Mouse (Mus musculus) forebrain, embryonic 14.5 days (tissue): ENCODE results near the gene Gm13030. TPM values are rescaled to one million over a fixed set of nuclear protein-coding genes. Genes with fewer than 3 reads are reported as not detected.
"Not testable (repeated sequence)": the region's sequence is repeated elsewhere in the genome, so short reads cannot be mapped to it uniquely, and the experiment has no call there.

Experiments used
- ATAC-seq: fragments of 200-750 bp; cut with Nextera tagmentation; 2 replicates; pipeline ENCODE4 v1.8.0; 2017; ENCODE audit warnings: mild to moderate bottlenecking, moderate library complexity
- DNase-seq: peaks from one replicate; pipeline ENCODE4 v3.0.0-alpha.2; 2015; ENCODE audit warnings: low spot score
- H3K27ac ChIP-seq: fragments of 300-500 bp; sonication (generic); 2 replicates; pipeline ENCODE4 v1.5.1; 2014; ENCODE audit warnings: low read depth, mild to moderate bottlenecking, control low read depth, low read length, moderate library complexity
- H3K27me3 ChIP-seq: fragments of 300-500 bp; sonication (generic); replicated peaks from 2 replicates; pipeline ENCODE4 v1.6.1; 2014; ENCODE audit warnings: low read length, control low read depth, mixed read lengths; ENCODE audit not compliant: control insufficient read depth, insufficient read depth
- H3K36me3 ChIP-seq: fragments of 300-500 bp; sonication (generic); 2 replicates; pipeline ENCODE4 v1.6.1; 2014; ENCODE audit warnings: low read length, control low read depth; ENCODE audit not compliant: control insufficient read depth, insufficient read depth
- H3K4me1 ChIP-seq: fragments of 300-500 bp; sonication (generic); 2 replicates; pipeline ENCODE4 v1.6.1; 2014; ENCODE audit warnings: antibody characterized with exemption, low read length, control low read depth; ENCODE audit not compliant: control insufficient read depth, insufficient read depth
- H3K4me2 ChIP-seq: fragments of 300-500 bp; sonication (generic); 2 replicates; pipeline ENCODE4 v1.6.1; 2014; ENCODE audit warnings: mild to moderate bottlenecking, control low read depth, low read length
- H3K4me3 ChIP-seq: fragments of 300-500 bp; sonication (generic); 2 replicates; pipeline ENCODE4 v1.5.1; 2014; ENCODE audit warnings: low read depth, low read length, control low read depth
- H3K9ac ChIP-seq: fragments of 300-500 bp; sonication (generic); 2 replicates; pipeline ENCODE4 v1.6.1; 2014; ENCODE audit warnings: mild to moderate bottlenecking, low read length, control low read depth, moderate library complexity
- H3K9me3 ChIP-seq: fragments of 300-500 bp; sonication (generic); replicated peaks from 2 replicates; pipeline ENCODE4 v1.6.1; 2016; ENCODE audit warnings: low read length, control low read depth, mixed read lengths; ENCODE audit not compliant: control insufficient read depth
- WGBS: fragments of 180-500 bp; shearing (Covaris S2); extraction: QIAGEN DNeasy Blood & Tissue Kit; methylation state at CpG from one replicate; pipeline ENCODE4 v1.1.7; 2014; 5-methylcytosine and 5-hydroxymethylcytosine counted together
- polyA plus RNA-seq: library from polyadenylated mRNA; unstranded; fragments of >200 nt; fragmentation: Nextera tagmentation; extraction: Ambion mirVana; gene quantifications from 2 replicates; pipeline ENCODE4 v1.2.1, GENCODE M21; 2014

Gene Gm13030
- polyA plus RNA-seq, 1 experiment from 2014 or later: not detected

GRCm38 (mm10) chr4:138893789-138894188 is 20.0 kb upstream of the Gm13030 start:
- H3K4me3 ChIP-seq, H3K27me3 ChIP-seq, DNase-seq, H3K9ac ChIP-seq, H3K4me2 ChIP-seq, H3K27ac ChIP-seq, ATAC-seq, H3K4me1 ChIP-seq, H3K9me3 ChIP-seq: not testable (repeated sequence)
- WGBS: 94% methylated on average over 11 of the region's 11 CpGs
- H3K36me3 ChIP-seq: peaks cover 57% of the 10 kb centered on the region

GRCm38 (mm10) chr4:138892655-138893054 is 18.9 kb upstream of the Gm13030 start:
- no peak overlapping the region for H3K9ac ChIP-seq
- 85% methylated on average over 6 of the region's 6 CpGs for WGBS
- H3K27me3 ChIP-seq: no peaks in the 10 kb centered on the region
- H3K4me3 ChIP-seq: no peak overlapping the region
- no peaks in the 10 kb centered on the region for H3K4me1 ChIP-seq
- H3K9me3 ChIP-seq: no peaks in the 10 kb centered on the region
- DNase-seq (no peak), ATAC-seq (no peak)
- H3K36me3 ChIP-seq: peaks cover 47% of the 10 kb centered on the region
- no peak overlapping the region for H3K27ac ChIP-seq
- no peak overlapping the region for H3K4me2 ChIP-seq

GRCm38 (mm10) chr4:138889635-138890034 is 15.9 kb upstream of the Gm13030 start:
- H3K9ac ChIP-seq: no peak overlapping the region
- no peaks in the 10 kb centered on the region for H3K4me1 ChIP-seq
- DNase-seq (no peak), ATAC-seq (no peak)
- H3K36me3 ChIP-seq: peaks cover 18% of the 10 kb centered on the region
- no peak overlapping the region for H3K4me2 ChIP-seq
- no peak overlapping the region for H3K27ac ChIP-seq
- no peak overlapping the region for H3K4me3 ChIP-seq
- no peaks in the 10 kb centered on the region for H3K9me3 ChIP-seq
- H3K27me3 ChIP-seq: no peaks in the 10 kb centered on the region
- WGBS: 77% methylated on average over 8 of the region's 8 CpGs

GRCm38 (mm10) chr4:138889165-138889564 is 15.4 kb upstream of the Gm13030 start:
- H3K27me3 ChIP-seq: no peaks in the 10 kb centered on the region
- DNase-seq (no peak), ATAC-seq (no peak)
- no peaks in the 10 kb centered on the region for H3K4me1 ChIP-seq
- WGBS: 32% methylated on average over 7 of the region's 7 CpGs
- H3K27ac ChIP-seq: peak overlapping the region; percentile 9; the same call in 1 of the 2 replicates
- H3K9me3 ChIP-seq: no peaks in the 10 kb centered on the region
- no peak overlapping the region for H3K4me2 ChIP-seq
- no peak overlapping the region for H3K9ac ChIP-seq
- H3K4me3 ChIP-seq: no peak overlapping the region
- H3K36me3 ChIP-seq: peaks cover 13% of the 10 kb centered on the region

GRCm38 (mm10) chr4:138884261-138884660 is 10.5 kb upstream of the Gm13030 start:
- no peak overlapping the region for H3K27ac ChIP-seq
- no peak overlapping the region for H3K9ac ChIP-seq
- H3K4me1 ChIP-seq: no peaks in the 10 kb centered on the region
- no peaks in the 10 kb centered on the region for H3K9me3 ChIP-seq
- no peaks in the 10 kb centered on the region for H3K27me3 ChIP-seq
- DNase-seq (peak; percentile 81), ATAC-seq (peak; percentile 37; the same call in 1 of the 2 replicates)
- H3K4me3 ChIP-seq: no peak overlapping the region
- WGBS: 17% methylated on average over 6 of the region's 6 CpGs
- no peaks in the 10 kb centered on the region for H3K36me3 ChIP-seq
- H3K4me2 ChIP-seq: no peak overlapping the region

GRCm38 (mm10) chr4:138882179-138882578 is 8.4 kb upstream of the Gm13030 start:
- DNase-seq (peak; percentile 52), ATAC-seq (peak; percentile 18; the same call in 1 of the 2 replicates)
- H3K27ac ChIP-seq: no peak overlapping the region
- no peak overlapping the region for H3K4me3 ChIP-seq
- H3K4me2 ChIP-seq: peak overlapping the region; percentile 33
- H3K9me3 ChIP-seq: no peaks in the 10 kb centered on the region
- no peaks in the 10 kb centered on the region for H3K27me3 ChIP-seq
- H3K4me1 ChIP-seq: no peaks in the 10 kb centered on the region
- 7% methylated on average over 14 of the region's 16 CpGs for WGBS
- no peak overlapping the region; the same call in 1 of the 2 replicates for H3K9ac ChIP-seq
- no peaks in the 10 kb centered on the region for H3K36me3 ChIP-seq

GRCm38 (mm10) chr4:138880811-138881584 is 7.2 kb upstream of the Gm13030 start:
- 82% methylated on average over 7 of the region's 7 CpGs for WGBS
- Histone ChIP-seq H3K4me1 (no peaks in the 10 kb centered on the region), H3K27me3 (no peaks in the 10 kb centered on the region), H3K9me3 (no peaks in the 10 kb centered on the region), H3K9ac (no peak overlapping the region), H3K27ac (no peak overlapping the region), H3K36me3 (no peaks in the 10 kb centered on the region), H3K4me3 (no peak overlapping the region), H3K4me2 (no peak overlapping the region)
- DNase-seq (no peak), ATAC-seq (no peak)

- WGBS: 89% methylated on average over 11 of the region's 11 CpGs
- no peak for DNase-seq
- Histone ChIP-seq H3K27ac (no peak overlapping the region), H3K9ac (no peak overlapping the region), H3K9me3 (no peaks in the 10 kb centered on the region), H3K4me3 (no peak overlapping the region), H3K4me2 (no peak overlapping the region), H3K27me3 (no peaks in the 10 kb centered on the region), H3K4me1 (no peaks in the 10 kb centered on the region), H3K36me3 (no peaks in the 10 kb centered on the region)
- ATAC-seq: no peak
Measured at GRCm38 (mm10) chr4:138879808-138880207, 6.0 kb upstream of the Gm13030 start.

GRCm38 (mm10) chr4:138878783-138879182 is 5.0 kb upstream of the Gm13030 start:
- Histone ChIP-seq H3K9me3 (no peaks in the 10 kb centered on the region), H3K36me3 (no peaks in the 10 kb centered on the region), H3K27me3 (no peaks in the 10 kb centered on the region), H3K4me1 (no peaks in the 10 kb centered on the region), H3K27ac (no peak overlapping the region), H3K4me3 (no peak overlapping the region), H3K9ac (no peak overlapping the region), H3K4me2 (no peak overlapping the region)
- 77% methylated on average over 8 of the region's 8 CpGs for WGBS
- ATAC-seq: no peak
- DNase-seq: no peak
